Mouse (Mus musculus) liver, postnatal 0 days (tissue): ENCODE measurements around the gene Cgn.

ENCODE experiments used
- CTCF ChIP-seq: sonication (generic); IDR thresholded peaks from 2 replicates; pipeline ENCODE4 v1.5.1; 2016; ENCODE audit warnings: antibody characterized with exemption, low read depth
- EP300 ChIP-seq: IDR thresholded peaks from 2 replicates; pipeline ENCODE4 v1.6.1; 2016; ENCODE audit warnings: antibody characterized with exemption, low read depth, mild to moderate bottlenecking

DNA sequence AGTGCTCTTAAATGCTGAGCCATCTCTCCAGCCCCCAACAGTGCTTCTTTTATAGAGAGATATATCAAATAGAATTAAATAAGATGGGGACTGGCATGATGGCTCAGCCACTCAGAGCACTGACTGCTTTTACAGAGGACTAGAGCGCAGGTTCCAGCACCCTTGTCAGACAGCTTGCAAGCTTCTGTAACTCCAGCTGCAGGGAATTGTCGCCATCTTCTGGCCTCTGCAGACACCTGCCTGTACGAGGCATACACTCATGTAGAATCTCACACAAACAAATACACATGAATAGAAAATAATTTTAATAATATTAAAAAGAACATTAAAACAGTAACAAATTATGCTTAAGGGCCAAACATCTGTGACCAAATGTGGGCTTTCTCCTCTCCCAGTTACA is 37.8 kb upstream of the Cgn start:
- peak; percentile 17; the same call in 1 of the 2 replicates for TF ChIP-seq CTCF
- no peak for TF ChIP-seq EP300
